Mouse (Mus musculus): ENCODE results near the gene Lrtm1. TPM values are rescaled to one million over a fixed set of nuclear protein-coding genes. Genes with fewer than 3 reads are reported as not detected.
A peak's percentile ranks its signal among the peaks of the same experiment; 100 is the strongest.

Lrtm1 gene
- polyA plus RNA-seq (2015; fragmentation: Nextera tagmentation; extraction: Ambion mirVana) = 0.93 and 1.0 TPM in 2 replicates

GRCm38 (mm10) chr14:29017883-29018282, at the start of gene Lrtm1:
Gene Lrtm1 (plus strand): TSS chr14:29018208.
- no peaks in the 10 kb centered on the region for H3K27me3 ChIP-seq
- no peak within 1 kb of the TSS for H3K27ac ChIP-seq
- H3K4me1 ChIP-seq = peaks cover 21% of the 10 kb centered on the region
- no peak within 1 kb of the TSS for H3K4me3 ChIP-seq
- no peaks in the 10 kb centered on the region for H3K36me3 ChIP-seq
- peak; percentile 69 for ATAC-seq (ENCODE audit: low FRiP score, low read depth)
- no peak within 1 kb of the TSS for H3K9ac ChIP-seq
- no peak within 1 kb of the TSS for H3K4me2 ChIP-seq (replicated peaks)
- H3K9me3 ChIP-seq = no peaks in the 10 kb centered on the region
- 14% methylated on average over 5 of the region's 5 CpGs for WGBS

GRCm38 (mm10) chr14:28969247-28969646, 48.8 kb upstream of the Lrtm1 start:
- Histone ChIP-seq H3K27ac (no peak overlapping the region), H3K36me3 (no peaks in the 10 kb centered on the region), H3K9me3 (no peaks in the 10 kb centered on the region), H3K4me2 (replicated peaks) (no peak overlapping the region), H3K4me1 (peaks cover 42% of the 10 kb centered on the region), H3K27me3 (no peaks in the 10 kb centered on the region), H3K4me3 (no peak overlapping the region), H3K9ac (no peak overlapping the region)
- no peak for ATAC-seq (ENCODE audit: low FRiP score, low read depth)
- WGBS = 67% methylated on average over 4 of the region's 4 CpGs

GRCm38 (mm10) chr14:28972620-28973019, 45.4 kb upstream of the Lrtm1 start:
- Histone ChIP-seq H3K9me3 (no peaks in the 10 kb centered on the region), H3K4me3 (no peak overlapping the region), H3K4me2 (replicated peaks) (peak overlapping the region; percentile 21; the same call in 1 of the 2 replicates), H3K36me3 (no peaks in the 10 kb centered on the region), H3K9ac (no peak overlapping the region), H3K27me3 (no peaks in the 10 kb centered on the region), H3K4me1 (peaks cover 42% of the 10 kb centered on the region), H3K27ac (peak overlapping the region; percentile 83)
- ATAC-seq (ENCODE audit: low FRiP score, low read depth) = peak; percentile 51; the same call in 1 of the 2 replicates
- 11% methylated on average over 5 of the region's 5 CpGs for WGBS

GRCm38 (mm10) chr14:28979230-28979629, 38.8 kb upstream of the Lrtm1 start:
- no peak overlapping the region for H3K4me2 ChIP-seq (replicated peaks)
- H3K9me3 ChIP-seq = no peaks in the 10 kb centered on the region
- WGBS = 75% methylated on average over 2 of the region's 2 CpGs

GRCm38 (mm10) chr14:28980482-28980881, 37.5 kb upstream of the Lrtm1 start:
- 26% methylated on average over 3 of the region's 3 CpGs for WGBS

More at GRCm38 (mm10) chr14:28979230-28979629, 38.8 kb upstream of the Lrtm1 start:
- Histone ChIP-seq H3K27ac (no peak overlapping the region), H3K4me1 (peaks cover 7% of the 10 kb centered on the region), H3K36me3 (no peaks in the 10 kb centered on the region), H3K9ac (no peak overlapping the region), H3K27me3 (no peaks in the 10 kb centered on the region), H3K4me3 (no peak overlapping the region)
- no peak for ATAC-seq (ENCODE audit: low FRiP score, low read depth)

GRCm38 (mm10) chr14:28984276-28984675, 33.7 kb upstream of the Lrtm1 start:
- WGBS = 72% methylated on average over 2 of the region's 2 CpGs

More at GRCm38 (mm10) chr14:28980482-28980881, 37.5 kb upstream of the Lrtm1 start:
- no peak for ATAC-seq (ENCODE audit: low FRiP score, low read depth)
- no peak overlapping the region for H3K27ac ChIP-seq
- no peaks in the 10 kb centered on the region for H3K27me3 ChIP-seq
- H3K4me3 ChIP-seq = no peak overlapping the region
- H3K4me1 ChIP-seq = peaks cover 7% of the 10 kb centered on the region
- H3K9me3 ChIP-seq = no peaks in the 10 kb centered on the region
- no peak overlapping the region for H3K9ac ChIP-seq
- no peak overlapping the region for H3K4me2 ChIP-seq (replicated peaks)
- no peaks in the 10 kb centered on the region for H3K36me3 ChIP-seq

GRCm38 (mm10) chr14:28988211-28988900, 29.7 kb upstream of the Lrtm1 start:
- H3K27me3 ChIP-seq = no peaks in the 10 kb centered on the region
- H3K36me3 ChIP-seq = no peaks in the 10 kb centered on the region
- no peak overlapping the region for H3K27ac ChIP-seq
- no peak for ATAC-seq (ENCODE audit: low FRiP score, low read depth)
- H3K4me2 ChIP-seq (replicated peaks) = no peak overlapping the region
- H3K4me3 ChIP-seq = no peak overlapping the region
- no peak overlapping the region for H3K9ac ChIP-seq
- H3K4me1 ChIP-seq = peaks cover 21% of the 10 kb centered on the region
- no peaks in the 10 kb centered on the region for H3K9me3 ChIP-seq
- 78% methylated on average over 7 of the region's 7 CpGs for WGBS

More at GRCm38 (mm10) chr14:28984276-28984675, 33.7 kb upstream of the Lrtm1 start:
- H3K27ac ChIP-seq = no peak overlapping the region
- H3K4me1 ChIP-seq = peaks cover 15% of the 10 kb centered on the region
- H3K36me3 ChIP-seq = no peaks in the 10 kb centered on the region
- no peak for ATAC-seq (ENCODE audit: low FRiP score, low read depth)
- H3K4me2 ChIP-seq (replicated peaks) = no peak overlapping the region
- no peak overlapping the region for H3K4me3 ChIP-seq
- H3K9ac ChIP-seq = no peak overlapping the region
- no peaks in the 10 kb centered on the region for H3K9me3 ChIP-seq
- H3K27me3 ChIP-seq = no peaks in the 10 kb centered on the region

GRCm38 (mm10) chr14:28996569-28996968, 21.4 kb upstream of the Lrtm1 start:
- H3K9ac ChIP-seq = no peak overlapping the region
- H3K36me3 ChIP-seq = no peaks in the 10 kb centered on the region
- H3K4me3 ChIP-seq = no peak overlapping the region
- peaks cover 16% of the 10 kb centered on the region for H3K4me1 ChIP-seq
- WGBS = 98% methylated on average over 3 of the region's 3 CpGs
- H3K27ac ChIP-seq = no peak overlapping the region
- no peaks in the 10 kb centered on the region for H3K9me3 ChIP-seq
- no peaks in the 10 kb centered on the region for H3K27me3 ChIP-seq
- ATAC-seq (ENCODE audit: low FRiP score, low read depth) = no peak
- H3K4me2 ChIP-seq (replicated peaks) = no peak overlapping the region

GRCm38 (mm10) chr14:29005228-29005840, 12.7 kb upstream of the Lrtm1 start:
- Histone ChIP-seq H3K4me2 (replicated peaks) (no peak overlapping the region), H3K9me3 (no peaks in the 10 kb centered on the region), H3K9ac (no peak overlapping the region), H3K27me3 (no peaks in the 10 kb centered on the region), H3K27ac (no peak overlapping the region), H3K36me3 (no peaks in the 10 kb centered on the region), H3K4me1 (peaks cover 19% of the 10 kb centered on the region; the same call in 1 of the 2 replicates), H3K4me3 (no peak overlapping the region)
- no peak for ATAC-seq (ENCODE audit: low FRiP score, low read depth)
- WGBS = 59% methylated on average over 4 of the region's 5 CpGs

- Histone ChIP-seq H3K27ac (no peak overlapping the region), H3K36me3 (no peaks in the 10 kb centered on the region), H3K27me3 (no peaks in the 10 kb centered on the region), H3K9me3 (0 out of 2 replicates have a peak, but pooled peaks cover 3% of the 10 kb centered on the region), H3K9ac (no peak overlapping the region), H3K4me3 (no peak overlapping the region), H3K4me1 (peaks cover 15% of the 10 kb centered on the region; the same call in 1 of the 2 replicates), H3K4me2 (replicated peaks) (no peak overlapping the region)
- no peak for ATAC-seq (ENCODE audit: low FRiP score, low read depth)
- 92% methylated on average over 4 of the region's 4 CpGs for WGBS
Measured at GRCm38 (mm10) chr14:29009644-29010043, 8.4 kb upstream of the Lrtm1 start.

- H3K36me3 ChIP-seq = no peaks in the 10 kb centered on the region
- WGBS = 88% methylated on average over 3 of the region's 3 CpGs
- H3K9ac ChIP-seq = no peak overlapping the region
- 0 out of 2 replicates have a peak, but pooled peaks cover 3% of the 10 kb centered on the region for H3K9me3 ChIP-seq
- no peaks in the 10 kb centered on the region for H3K27me3 ChIP-seq
- H3K4me3 ChIP-seq = no peak overlapping the region
- ATAC-seq (ENCODE audit: low FRiP score, low read depth) = no peak
- peaks cover 21% of the 10 kb centered on the region for H3K4me1 ChIP-seq
- H3K4me2 ChIP-seq (replicated peaks) = no peak overlapping the region
- no peak overlapping the region for H3K27ac ChIP-seq
Measured at GRCm38 (mm10) chr14:29013161-29013560, 4.8 kb upstream of the Lrtm1 start.

GRCm38 (mm10) chr14:29014680-29015079, 3.3 kb upstream of the Lrtm1 start:
- H3K4me1 ChIP-seq = peaks cover 21% of the 10 kb centered on the region
- no peak overlapping the region for H3K27ac ChIP-seq
- no peak overlapping the region for H3K4me3 ChIP-seq
- H3K9ac ChIP-seq = no peak overlapping the region
- H3K36me3 ChIP-seq = no peaks in the 10 kb centered on the region
- WGBS = 79% methylated on average over 2 of the region's 2 CpGs
- H3K9me3 ChIP-seq = 0 out of 2 replicates have a peak, but pooled peaks cover 3% of the 10 kb centered on the region
- no peak for ATAC-seq (ENCODE audit: low FRiP score, low read depth)
- no peak overlapping the region for H3K4me2 ChIP-seq (replicated peaks)
- no peaks in the 10 kb centered on the region for H3K27me3 ChIP-seq

Measured in limb, embryonic 13.5 days (tissue).